Mouse (Mus musculus): ENCODE data around the gene Chaf1a.
A peak's percentile ranks its signal among the peaks of the same experiment; 100 is the strongest.
"Not testable (repeated sequence)": the region's sequence is repeated elsewhere in the genome, so short reads cannot be mapped to it uniquely, and the experiment has no call there.

The Chaf1a gene

GRCm38 (mm10) chr17:56092312-56092711 is 52.1 kb downstream of the Chaf1a start:
- DNase-seq (ENCODE audit: low spot score in 2 of 2), result no peak

GRCm38 (mm10) chr17:56092794-56093193 is 52.6 kb downstream of the Chaf1a start:
- peak in 1 of 2 experiments; percentile 53 for DNase-seq (ENCODE audit: low spot score in 2 of 2)

- DNase-seq (ENCODE audit: low spot score in 2 of 2), result no peak
These were observed 56.6 kb downstream of the Chaf1a start for GRCm38 (mm10) chr17:56096883-56097282.

- DNase-seq (ENCODE audit: low spot score in 2 of 2), result no peak
These were observed 57.9 kb downstream of the Chaf1a start for GRCm38 (mm10) chr17:56098180-56098579.

GRCm38 (mm10) chr17:56098711-56099572 is 58.7 kb downstream of the Chaf1a start:
- no peak for DNase-seq (ENCODE audit: low spot score in 2 of 2)

- no peak for DNase-seq (ENCODE audit: low spot score in 2 of 2)
These were observed 60.6 kb downstream of the Chaf1a start for GRCm38 (mm10) chr17:56100811-56101210.

- DNase-seq (ENCODE audit: low spot score in 2 of 2), result no peak
These were observed 61.9 kb downstream of the Chaf1a start for GRCm38 (mm10) chr17:56102158-56102557.

GRCm38 (mm10) chr17:56102927-56103326 is 62.7 kb downstream of the Chaf1a start:
- no peak for DNase-seq (ENCODE audit: low spot score in 2 of 2)

- DNase-seq (ENCODE audit: low spot score in 2 of 2), result peak in 1 of 2 experiments; percentile 45
These were observed 63.4 kb downstream of the Chaf1a start for GRCm38 (mm10) chr17:56103465-56104285.

GRCm38 (mm10) chr17:56104821-56105220 is 64.6 kb downstream of the Chaf1a start:
- not testable (repeated sequence) for DNase-seq (ENCODE audit: low spot score in 2 of 2)

GRCm38 (mm10) chr17:56106436-56106835 is 66.2 kb downstream of the Chaf1a start:
- DNase-seq (ENCODE audit: low spot score in 2 of 2), result not testable (repeated sequence)

- no peak for DNase-seq (ENCODE audit: low spot score in 2 of 2)
These were observed 66.7 kb downstream of the Chaf1a start for GRCm38 (mm10) chr17:56106981-56107380.

GRCm38 (mm10) chr17:56107736-56108135 is 67.5 kb downstream of the Chaf1a start:
- no peak for DNase-seq (ENCODE audit: low spot score in 2 of 2)

GRCm38 (mm10) chr17:56108334-56109044 is 68.2 kb downstream of the Chaf1a start:
- peak in 1 of 2 experiments; percentile 67 for DNase-seq (ENCODE audit: low spot score in 2 of 2)

- peak; percentile 61 to 83 for DNase-seq (ENCODE audit: low spot score in 2 of 2)
These were observed 69.2 kb downstream of the Chaf1a start, which contains the start of gene Plin4 for GRCm38 (mm10) chr17:56109219-56110051. Gene Plin4, minus strand, starts transcription at chr17:56109803.

- peak in 1 of 2 experiments; percentile 66 for DNase-seq (ENCODE audit: low spot score in 2 of 2)
These were observed 70.3 kb downstream of the Chaf1a start for GRCm38 (mm10) chr17:56110571-56110970.

GRCm38 (mm10) chr17:56111021-56111420 is 70.8 kb downstream of the Chaf1a start:
- DNase-seq (ENCODE audit: low spot score in 2 of 2), result peak in 1 of 2 experiments; percentile 43

- peak in 1 of 2 experiments; percentile 51 for DNase-seq (ENCODE audit: low spot score in 2 of 2)
These were observed 71.6 kb downstream of the Chaf1a start for GRCm38 (mm10) chr17:56111864-56112263.

- DNase-seq (ENCODE audit: low spot score in 2 of 2), result no peak
These were observed 72.5 kb downstream of the Chaf1a start for GRCm38 (mm10) chr17:56112743-56113142.

- no peak for DNase-seq (ENCODE audit: low spot score in 2 of 2)
These were observed 76.0 kb downstream of the Chaf1a start for GRCm38 (mm10) chr17:56116193-56116592.

GRCm38 (mm10) chr17:56117251-56117710 is 77.0 kb downstream of the Chaf1a start, which contains the start of gene Plin5:
Gene Plin5, minus strand, starts transcription at chr17:56117596.
- peak in 1 of 2 experiments; percentile 55 for DNase-seq (ENCODE audit: low spot score in 2 of 2)

Data from urinary bladder, postnatal 36 days (tissue).